Mouse (Mus musculus): ENCODE data around the gene Rps15.

Gene Rps15

DNA sequence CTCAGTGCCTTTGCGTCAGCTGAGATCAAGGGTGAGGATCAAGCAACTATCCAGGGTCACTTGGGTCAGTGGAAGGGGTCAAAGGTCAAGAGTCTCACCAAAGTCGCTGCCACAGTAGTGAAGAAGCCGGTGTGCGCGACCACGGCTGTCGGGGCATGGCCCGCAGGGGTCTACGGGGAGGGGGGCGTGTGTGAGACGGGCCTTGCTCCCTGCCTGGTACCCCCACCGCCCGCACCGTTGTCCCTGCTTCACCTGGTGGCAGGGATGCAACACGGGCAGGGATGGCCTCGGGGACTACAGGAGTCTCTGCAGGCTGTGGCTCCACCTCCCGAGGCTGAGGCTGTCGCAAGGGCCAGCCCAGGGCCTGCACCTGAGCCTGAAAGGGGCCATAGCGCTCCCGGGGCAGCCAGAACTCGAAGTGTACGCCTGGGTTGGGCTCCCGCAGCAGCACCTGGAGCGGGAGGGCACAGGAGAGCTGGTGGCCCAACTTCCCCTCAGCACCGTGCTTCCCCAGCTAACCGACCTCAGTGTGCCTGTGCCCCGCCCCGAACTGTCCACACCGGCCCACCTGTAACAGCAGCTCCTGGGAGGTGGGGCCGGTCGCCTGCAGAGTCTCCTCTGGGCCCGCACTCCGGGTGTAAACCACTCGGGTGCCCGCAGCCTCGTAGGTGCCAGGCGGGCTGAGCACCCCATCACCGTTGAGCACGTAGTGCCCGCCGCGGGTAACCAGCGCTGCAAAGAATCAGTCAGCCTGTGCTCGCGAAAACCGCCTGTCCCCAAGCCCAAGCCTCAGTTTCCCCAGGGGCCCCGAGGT is 49.4 kb downstream of the Rps15 start:
- DNase-seq (ENCODE audit: low read depth), result no peak

DNA sequence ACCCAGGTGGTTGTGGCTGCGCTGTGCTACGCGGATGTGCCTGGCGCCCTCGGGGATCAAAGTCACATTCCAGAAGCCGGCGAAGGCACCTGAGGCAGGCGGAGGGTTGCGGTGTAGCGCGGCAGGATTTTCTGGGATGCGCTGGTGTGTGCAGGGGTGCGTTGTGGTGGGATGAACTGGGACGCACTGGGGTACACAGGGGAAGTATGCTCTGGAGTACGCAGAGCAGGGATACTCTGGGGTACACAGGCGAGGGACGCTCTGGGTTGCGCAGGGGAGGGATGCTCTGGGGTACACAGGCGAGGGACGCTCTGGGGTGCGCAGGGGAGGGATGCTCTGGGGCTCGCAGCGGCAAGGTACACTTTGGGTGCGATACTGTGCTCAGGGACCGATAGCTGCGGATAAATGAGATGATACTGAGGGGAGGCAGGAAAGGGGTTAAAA is 50.1 kb downstream of the Rps15 start:
- no peak for DNase-seq (ENCODE audit: low read depth)

DNA sequence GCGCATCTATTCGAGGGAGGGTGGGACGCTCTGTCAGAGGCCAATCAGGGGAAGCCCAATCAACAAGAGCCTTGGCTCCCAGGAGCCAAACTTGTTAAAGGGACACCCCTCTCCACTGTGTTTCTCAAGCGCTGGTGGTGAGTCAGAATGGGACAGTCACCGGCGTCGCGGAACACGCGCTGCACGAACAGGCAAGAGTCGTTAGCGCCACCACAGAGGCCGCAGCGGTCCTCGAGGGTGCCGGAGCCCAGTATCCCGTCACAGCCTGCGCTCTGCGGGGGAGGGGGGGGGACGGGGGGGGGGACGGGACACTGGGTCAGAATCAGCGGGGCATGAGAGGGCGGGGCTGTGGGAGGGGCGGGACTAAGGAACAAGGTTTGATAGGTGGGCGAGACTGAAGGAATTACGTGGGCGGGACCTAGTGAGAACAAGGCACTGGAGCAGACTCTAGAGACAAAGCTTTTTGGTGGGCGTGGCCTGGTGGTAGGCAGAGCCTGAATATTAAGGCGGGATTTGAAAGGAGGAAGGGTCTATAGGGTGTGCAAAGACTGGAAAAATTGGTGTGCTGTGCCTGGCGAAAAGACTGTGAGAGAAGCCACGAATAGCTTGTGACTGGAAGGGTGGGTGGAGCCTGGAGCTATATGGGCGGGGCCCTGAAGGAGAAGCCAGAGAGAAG is 50.6 kb downstream of the Rps15 start:
- DNase-seq (ENCODE audit: low read depth), result peak; percentile 40

DNA sequence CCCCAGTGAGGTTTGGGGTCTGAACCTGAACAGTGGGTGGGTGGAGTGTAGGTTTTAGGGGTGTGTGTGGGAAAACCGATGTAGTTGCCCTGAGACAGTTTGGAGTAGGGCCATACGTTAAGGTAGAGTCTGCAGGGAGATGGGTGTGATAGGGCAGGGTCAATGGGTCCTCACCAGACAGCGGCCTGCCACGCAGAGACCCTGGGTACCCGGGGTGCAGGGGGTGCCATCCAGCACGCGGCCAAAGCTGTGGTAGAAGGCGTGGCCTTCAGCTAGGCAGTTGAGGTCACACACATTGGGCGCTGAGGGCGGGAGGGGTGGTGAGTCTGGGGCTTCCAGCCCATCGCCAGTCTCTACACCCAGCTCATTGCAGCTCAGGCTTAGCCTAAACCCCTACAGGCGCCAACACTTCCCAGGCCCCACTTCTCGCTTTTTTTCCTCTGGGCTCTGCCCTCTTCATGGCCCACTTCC is 51.2 kb downstream of the Rps15 start:
- DNase-seq (ENCODE audit: low read depth), result no peak

Measured in 416B (cell line).